Mouse (Mus musculus) olfactory bulb, adult 2 months (tissue): ENCODE data around the gene Ptger4. TPM values are rescaled to one million over a fixed set of nuclear protein-coding genes. Genes with fewer than 3 reads are reported as not detected.

Experiments used
- H3K27ac ChIP-seq: fragments of 200-500 bp; 2 replicates; pipeline ENCODE4 v1.5.1; 2012; ENCODE audit warnings: low read depth, low read length; ENCODE audit not compliant: insufficient read depth
- H3K4me1 ChIP-seq: fragments of 200-500 bp; 2 replicates; pipeline ENCODE4 v1.6.1; 2012; ENCODE audit warnings: low read length; ENCODE audit not compliant: control insufficient read depth, insufficient read depth
- H3K4me3 ChIP-seq: fragments of 200-500 bp; 2 replicates; pipeline ENCODE4 v1.5.1; 2012; ENCODE audit warnings: mild to moderate bottlenecking, low read depth, low read length, moderate library complexity; ENCODE audit not compliant: insufficient read depth
- CTCF ChIP-seq: fragments of 200-500 bp; IDR thresholded peaks from 2 replicates; pipeline ENCODE4 v1.5.1; 2012; ENCODE audit warnings: low read depth, mild to moderate bottlenecking, low read length, moderate library complexity; ENCODE audit not compliant: insufficient read depth
- POLR2A ChIP-seq: fragments of 200-500 bp; IDR thresholded peaks from 2 replicates; pipeline ENCODE4 v1.6.1; 2012; ENCODE audit warnings: mild to moderate bottlenecking, low read depth, low read length, moderate library complexity; ENCODE audit not compliant: insufficient read depth
- WGBS: fragments of 180-500 bp; shearing (Covaris S2); methylation state at CpG from one replicate; pipeline ENCODE4 v1.1.7; 2018; 5-methylcytosine and 5-hydroxymethylcytosine counted together
- polyA plus RNA-seq: library from polyadenylated mRNA; stranded (reverse); fragments of >200 nt; gene quantifications from 2 replicates; pipeline ENCODE4 v1.2.4, GENCODE M21; 2012; ENCODE audit warnings: low replicate concordance; ENCODE audit not compliant: missing spikeins, insufficient read depth, insufficient read length

Gene Ptger4
- polyA plus RNA-seq, 1 experiment: not detected

GRCm38 (mm10) chr15:5262095-5262667, 18.2 kb upstream of the Ptger4 start:
- TF ChIP-seq CTCF: no peak
- no peak for TF ChIP-seq POLR2A
- WGBS: 90% methylated on average over 13 of the region's 13 CpGs
- H3K4me1 ChIP-seq: no peaks in the 10 kb centered on the region
- H3K27ac ChIP-seq: no peak overlapping the region
- no peak overlapping the region for H3K4me3 ChIP-seq

GRCm38 (mm10) chr15:5261004-5261403, 17.0 kb upstream of the Ptger4 start:
- H3K27ac ChIP-seq: no peak overlapping the region
- TF ChIP-seq POLR2A: no peak
- no peak for TF ChIP-seq CTCF
- no peak overlapping the region for H3K4me3 ChIP-seq
- no peaks in the 10 kb centered on the region for H3K4me1 ChIP-seq
- WGBS: 79% methylated on average over 3 of the region's 3 CpGs

GRCm38 (mm10) chr15:5260183-5260582, 16.2 kb upstream of the Ptger4 start:
- no peak overlapping the region for H3K27ac ChIP-seq
- WGBS: 58% methylated on average over 5 of the region's 5 CpGs
- H3K4me1 ChIP-seq: no peaks in the 10 kb centered on the region
- TF ChIP-seq CTCF (no peak), POLR2A (no peak)
- no peak overlapping the region for H3K4me3 ChIP-seq

- H3K4me3 ChIP-seq: no peak overlapping the region
- H3K27ac ChIP-seq: no peak overlapping the region
- 88% methylated on average over 4 of the region's 4 CpGs for WGBS
- H3K4me1 ChIP-seq: no peaks in the 10 kb centered on the region
- TF ChIP-seq CTCF: no peak
- no peak for TF ChIP-seq POLR2A
Observed at GRCm38 (mm10) chr15:5250182-5250581, 6.2 kb upstream of the Ptger4 start.

- peaks cover 26% of the 10 kb centered on the region for H3K4me1 ChIP-seq
- WGBS: 8% methylated on average over 40 of the region's 40 CpGs
- no peak overlapping the region for H3K27ac ChIP-seq
- TF ChIP-seq POLR2A (no peak), CTCF (no peak)
- peak overlapping the region; percentile 47 for H3K4me3 ChIP-seq
Observed at GRCm38 (mm10) chr15:5243036-5243958, 690 bp downstream of the Ptger4 start.

GRCm38 (mm10) chr15:5242241-5243035, 1.5 kb downstream of the Ptger4 start:
- Histone ChIP-seq H3K27ac (no peak overlapping the region), H3K4me1 (peaks cover 26% of the 10 kb centered on the region), H3K4me3 (peak overlapping the region; percentile 35)
- WGBS: 2% methylated on average over 61 of the region's 61 CpGs
- TF ChIP-seq CTCF (no peak), POLR2A (no peak)

- H3K4me3 ChIP-seq: peak overlapping the region; percentile 35
- TF ChIP-seq POLR2A: no peak
- no peak for TF ChIP-seq CTCF
- no peak overlapping the region for H3K27ac ChIP-seq
- 52% methylated on average over 12 of the region's 12 CpGs for WGBS
- H3K4me1 ChIP-seq: peaks cover 26% of the 10 kb centered on the region
Observed at GRCm38 (mm10) chr15:5241304-5242201, 2.4 kb downstream of the Ptger4 start.

- Histone ChIP-seq H3K4me3 (no peak overlapping the region), H3K4me1 (peaks cover 29% of the 10 kb centered on the region), H3K27ac (no peak overlapping the region)
- 86% methylated on average over 6 of the region's 6 CpGs for WGBS
- TF ChIP-seq CTCF (no peak), POLR2A (no peak)
Observed at GRCm38 (mm10) chr15:5240360-5240759, 3.6 kb downstream of the Ptger4 start.
